Mouse (Mus musculus) left cerebral cortex, adult 2 months (tissue): Measurements from ENCODE around the gene Mettl1. TPM values are rescaled to one million over a fixed set of nuclear protein-coding genes. Genes with fewer than 3 reads are reported as not detected.
"Not testable (repeated sequence)": the region's sequence is repeated elsewhere in the genome, so short reads cannot be mapped to it uniquely, and the experiment has no call there.

ENCODE experiments used
- DNase-seq, 2 experiments: peaks; one replicate each; pipeline ENCODE4 v3.0.0; 2021 to 2022; ENCODE audit warnings: low spot score in 2 of 2, mixed read lengths in 1 of 2; ENCODE audit errors: extremely low spot score in 1 of 2
- H3K27ac ChIP-seq: fragments of 200-600 bp; 2 replicates; pipeline ENCODE4 v1.8.1; 2022
- H3K4me3 ChIP-seq: fragments of 200-600 bp; 2 replicates; pipeline ENCODE4 v1.8.1; 2022
- CTCF ChIP-seq: fragments of 200-600 bp; IDR thresholded peaks from 2 replicates; pipeline ENCODE4 v1.8.1; 2022; ENCODE audit warnings: antibody characterized with exemption, mild to moderate bottlenecking, moderate library complexity
- intact Hi-C: fragments of 180-260 bp; cut with DNase I; formaldehyde crosslinking; loops from one replicate; pipeline ENCODE4 v1.15.1; 2025
- total RNA-seq, 2 experiments: library from RNA; stranded (reverse); gene quantifications; 2 replicates each; pipeline ENCODE4 v1.2.3; 2021

Gene Mettl1
- total RNA-seq, 2 experiments from 2014 or later: 10.1 to 12.3 TPM

GRCm38 (mm10) chr10:127049395-127050118 lies 8.3 kb downstream of the Mettl1 start:
- Histone ChIP-seq H3K27ac (no peak overlapping the region), H3K4me3 (no peak overlapping the region)
- no peak for DNase-seq
- no peak; the same call in 1 of the 2 replicates for TF ChIP-seq CTCF
- intact Hi-C loops: no loop called here

- no peak overlapping the region for H3K27ac ChIP-seq
- DNase-seq: no peak
- no peak for TF ChIP-seq CTCF
- H3K4me3 ChIP-seq: no peak overlapping the region
- intact Hi-C loops: no loop called here
These were observed 8.9 kb downstream of the Mettl1 start for GRCm38 (mm10) chr10:127050119-127050474.

- DNase-seq: no peak
- H3K4me3 ChIP-seq: no peak overlapping the region
- intact Hi-C loops: no loop called here
- no peak overlapping the region for H3K27ac ChIP-seq
- no peak for TF ChIP-seq CTCF
These were observed 13.4 kb downstream of the Mettl1 start for GRCm38 (mm10) chr10:127054646-127055045.

GRCm38 (mm10) chr10:127055406-127055805 lies 14.2 kb downstream of the Mettl1 start:
- no peak for DNase-seq
- H3K4me3 ChIP-seq: no peak overlapping the region
- intact Hi-C loops: no loop called here
- no peak for TF ChIP-seq CTCF
- no peak overlapping the region for H3K27ac ChIP-seq

GRCm38 (mm10) chr10:127056490-127056889 lies 15.3 kb downstream of the Mettl1 start:
- DNase-seq: no peak
- H3K27ac ChIP-seq: no peak overlapping the region
- TF ChIP-seq CTCF: no peak
- intact Hi-C loops: no loop called here
- H3K4me3 ChIP-seq: no peak overlapping the region

- DNase-seq: peak; percentile 74 to 79
- peak; percentile 99 for TF ChIP-seq CTCF
- peak overlapping the region; percentile 64 for H3K4me3 ChIP-seq
- H3K27ac ChIP-seq: no peak overlapping the region
- intact Hi-C loops: no loop called here
These were observed 16.9 kb downstream of the Mettl1 start for GRCm38 (mm10) chr10:127058161-127058560.

GRCm38 (mm10) chr10:127058708-127059107 lies 17.5 kb downstream of the Mettl1 start:
- intact Hi-C loops: no loop called here
- peak overlapping the region; percentile 64 for H3K4me3 ChIP-seq
- no peak for DNase-seq
- no peak overlapping the region for H3K27ac ChIP-seq
- no peak for TF ChIP-seq CTCF

GRCm38 (mm10) chr10:127059174-127059967 lies 18.2 kb downstream of the Mettl1 start:
- intact Hi-C loops: no loop called here
- Histone ChIP-seq H3K27ac (peak overlapping the region; percentile 70; the same call in 1 of the 2 replicates), H3K4me3 (peak overlapping the region; percentile 64)
- DNase-seq: peak in 1 of 2 experiments; percentile 21
- TF ChIP-seq CTCF: no peak

GRCm38 (mm10) chr10:127059968-127060916 lies 19.0 kb downstream of the Mettl1 start, which contains the start of gene March9:
Gene March9 (minus strand): TSS chr10:127060184.
- intact Hi-C loops: loop anchor here (5.0 kb wide), 1 partner anchor 562 kb away; the partner anchor contains the start of gene Lrp1
- DNase-seq: peak; percentile 69 to 82
- no peak for TF ChIP-seq CTCF
- H3K4me3 ChIP-seq: peak within 1 kb of the TSS; percentile 64
- peak within 1 kb of the TSS; percentile 70 for H3K27ac ChIP-seq

GRCm38 (mm10) chr10:127061085-127061484 lies 19.9 kb downstream of the Mettl1 start:
- no peak overlapping the region for H3K4me3 ChIP-seq
- intact Hi-C loops: loop anchor here (5.0 kb wide), 1 partner anchor 561 kb away; the partner anchor contains the start of gene Lrp1
- DNase-seq: no peak
- no peak for TF ChIP-seq CTCF
- H3K27ac ChIP-seq: peak overlapping the region; percentile 70; the same call in 1 of the 2 replicates

GRCm38 (mm10) chr10:127061513-127061912 lies 20.3 kb downstream of the Mettl1 start:
- no peak for TF ChIP-seq CTCF
- intact Hi-C loops: loop anchor here (5.0 kb wide), 1 partner anchor 561 kb away; the partner anchor contains the start of gene Lrp1
- Histone ChIP-seq H3K4me3 (no peak overlapping the region), H3K27ac (no peak overlapping the region)
- no peak for DNase-seq

- H3K4me3 ChIP-seq, H3K27ac ChIP-seq, DNase-seq: not testable (repeated sequence)
- intact Hi-C loops: loop anchor here (5.0 kb wide), 1 partner anchor 560 kb away; the partner anchor contains the start of gene Lrp1
These were observed 20.9 kb downstream of the Mettl1 start for GRCm38 (mm10) chr10:127062101-127062500.
